Mouse (Mus musculus): ENCODE data around the gene Bcl11b. TPM values are rescaled to one million over a fixed set of nuclear protein-coding genes. Genes with fewer than 3 reads are reported as not detected.

Bcl11b gene
- polyA plus RNA-seq, 1 experiment from 2014 or later = 38.2 TPM

DNA sequence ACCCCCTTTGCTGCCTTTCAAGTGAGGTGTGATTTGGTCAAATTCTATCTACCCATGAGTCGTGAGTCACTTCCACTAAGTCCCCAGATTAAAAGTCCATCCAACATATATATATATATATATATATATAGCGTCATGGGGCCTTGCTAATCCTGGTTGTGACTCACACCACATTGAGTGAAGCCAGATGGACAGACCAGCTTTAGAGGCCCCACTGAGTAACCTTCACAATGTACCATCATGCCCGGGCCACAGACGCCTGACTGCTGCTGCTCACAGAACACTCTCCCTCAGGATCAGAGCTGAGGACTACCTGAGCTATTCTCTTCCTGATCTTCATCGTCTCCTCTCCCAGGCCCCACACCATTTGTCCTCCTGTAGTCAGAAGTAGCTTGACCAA, 115.4 kb downstream of the Bcl11b start:
- Histone ChIP-seq H3K4me2 (ENCODE audit: low read depth, low read length) (no peak overlapping the region), H3K27ac (ENCODE audit: low read depth, low read length) (no peak overlapping the region), H3K9me3 (ENCODE audit: control insufficient read depth, low read length) (no peaks in the 10 kb centered on the region), H3K9ac (replicated peaks; ENCODE audit: low read depth, low read length) (no peak overlapping the region), H3K27me3 (ENCODE audit: control insufficient read depth, insufficient read depth, low read length) (no peaks in the 10 kb centered on the region), H3K4me1 (ENCODE audit: control insufficient read depth, insufficient read depth, low read length) (no peaks in the 10 kb centered on the region), H3K36me3 (ENCODE audit: control insufficient read depth, insufficient read depth, low read length) (no peaks in the 10 kb centered on the region), H3K4me3 (ENCODE audit: low read depth, low read length) (no peak overlapping the region)
- ATAC-seq (ENCODE audit: low read depth) = no peak
- WGBS = 86% methylated on average over 5 of the region's 5 CpGs

DNA sequence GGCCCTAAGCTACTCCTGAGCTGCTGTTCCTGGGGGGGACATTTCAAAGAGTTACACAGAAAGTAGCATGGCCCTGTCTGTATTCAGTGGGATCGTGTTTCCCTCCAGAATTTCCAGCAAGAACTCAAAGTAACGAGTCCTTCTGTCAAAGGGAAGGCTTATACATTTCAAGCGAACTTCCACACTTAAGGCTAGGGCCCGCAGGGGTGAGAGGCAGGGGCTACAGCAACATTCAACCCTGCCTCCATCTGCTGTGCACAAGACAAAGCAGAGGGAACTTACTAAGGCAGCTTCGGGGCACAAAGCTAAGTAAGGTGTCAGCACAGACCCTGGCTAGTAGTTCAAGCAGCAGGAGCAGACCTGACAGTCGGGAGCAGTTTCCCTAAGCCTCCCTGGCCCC, 115.8 kb downstream of the Bcl11b start:
- Histone ChIP-seq H3K4me1 (ENCODE audit: control insufficient read depth, insufficient read depth, low read length) (no peaks in the 10 kb centered on the region), H3K36me3 (ENCODE audit: control insufficient read depth, insufficient read depth, low read length) (no peaks in the 10 kb centered on the region), H3K27me3 (ENCODE audit: control insufficient read depth, insufficient read depth, low read length) (no peaks in the 10 kb centered on the region), H3K4me3 (ENCODE audit: low read depth, low read length) (no peak overlapping the region), H3K9me3 (ENCODE audit: control insufficient read depth, low read length) (no peaks in the 10 kb centered on the region), H3K4me2 (ENCODE audit: low read depth, low read length) (no peak overlapping the region), H3K9ac (replicated peaks; ENCODE audit: low read depth, low read length) (no peak overlapping the region), H3K27ac (ENCODE audit: low read depth, low read length) (no peak overlapping the region)
- 74% methylated on average over 6 of the region's 6 CpGs for WGBS
- ATAC-seq (ENCODE audit: low read depth) = no peak

DNA sequence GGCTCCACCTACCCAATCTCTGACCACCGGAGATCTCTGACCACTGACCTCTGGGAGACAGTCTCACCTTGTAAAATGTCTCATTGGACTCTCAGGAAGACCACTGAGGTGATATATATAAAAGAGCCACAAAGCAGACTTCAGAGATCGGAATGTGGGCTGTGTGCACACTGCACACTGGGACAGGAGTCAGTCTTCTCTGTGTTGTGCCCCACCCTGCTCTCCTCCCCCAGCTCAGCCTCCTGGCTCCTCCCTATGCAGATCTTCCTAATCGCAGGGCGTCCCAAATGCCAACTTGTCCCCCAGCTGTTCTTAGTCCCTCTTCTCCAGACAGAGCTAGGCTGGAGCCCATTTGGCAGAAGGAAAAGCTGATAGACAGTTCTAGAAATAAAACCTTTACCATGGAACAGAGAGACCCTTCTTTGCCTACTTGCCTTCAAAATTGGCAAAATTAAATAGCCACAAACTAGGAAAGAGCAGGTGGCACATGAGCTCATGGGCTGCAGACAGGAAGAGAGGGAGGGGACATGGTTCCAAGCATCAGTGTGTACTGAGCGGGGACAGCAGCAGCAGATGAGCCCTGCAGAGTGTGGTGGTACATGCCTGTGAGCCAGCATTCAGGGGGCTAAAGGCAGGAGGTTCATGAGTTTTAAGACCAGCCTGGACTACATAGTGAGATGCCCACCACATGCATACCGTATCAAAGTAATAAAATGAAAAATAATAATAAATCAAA, 118.9 kb downstream of the Bcl11b start:
- Histone ChIP-seq H3K9me3 (ENCODE audit: control insufficient read depth, low read length) (no peaks in the 10 kb centered on the region), H3K4me2 (ENCODE audit: low read depth, low read length) (no peak overlapping the region), H3K4me3 (ENCODE audit: low read depth, low read length) (no peak overlapping the region), H3K9ac (replicated peaks; ENCODE audit: low read depth, low read length) (no peak overlapping the region), H3K4me1 (ENCODE audit: control insufficient read depth, insufficient read depth, low read length) (no peaks in the 10 kb centered on the region), H3K27ac (ENCODE audit: low read depth, low read length) (no peak overlapping the region), H3K27me3 (ENCODE audit: control insufficient read depth, insufficient read depth, low read length) (no peaks in the 10 kb centered on the region), H3K36me3 (ENCODE audit: control insufficient read depth, insufficient read depth, low read length) (no peaks in the 10 kb centered on the region)
- ATAC-seq (ENCODE audit: low read depth) = no peak
- WGBS = 73% methylated on average over 6 of the region's 6 CpGs

DNA sequence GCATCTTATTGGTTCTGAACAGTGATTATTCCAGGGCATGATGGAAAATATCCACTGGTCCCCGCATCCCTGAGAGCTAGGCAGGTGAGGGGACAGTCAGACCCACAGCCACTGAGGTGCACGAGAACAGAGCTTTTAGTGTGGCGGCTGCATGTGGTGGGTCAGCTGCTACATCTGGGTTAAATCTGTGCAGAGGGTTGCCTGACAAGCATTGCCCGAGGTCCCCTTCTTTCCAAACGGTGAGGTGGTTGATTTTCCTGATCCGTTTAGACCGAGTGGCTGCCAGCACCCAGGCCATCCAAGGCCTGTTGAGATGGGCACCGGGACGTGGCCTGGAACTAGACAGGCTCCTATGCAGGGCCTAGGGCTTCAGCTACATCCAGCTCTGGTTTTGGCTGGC, 121.7 kb downstream of the Bcl11b start:
- 90% methylated on average over 9 of the region's 9 CpGs for WGBS
- H3K4me1 ChIP-seq (ENCODE audit: control insufficient read depth, insufficient read depth, low read length) = no peaks in the 10 kb centered on the region
- no peaks in the 10 kb centered on the region for H3K27me3 ChIP-seq (ENCODE audit: control insufficient read depth, insufficient read depth, low read length)
- no peak overlapping the region for H3K27ac ChIP-seq (ENCODE audit: low read depth, low read length)
- H3K4me3 ChIP-seq (ENCODE audit: low read depth, low read length) = no peak overlapping the region
- no peak for ATAC-seq (ENCODE audit: low read depth)
- no peak overlapping the region for H3K4me2 ChIP-seq (ENCODE audit: low read depth, low read length)
- no peak overlapping the region for H3K9ac ChIP-seq (replicated peaks; ENCODE audit: low read depth, low read length)
- no peaks in the 10 kb centered on the region for H3K36me3 ChIP-seq (ENCODE audit: control insufficient read depth, insufficient read depth, low read length)
- H3K9me3 ChIP-seq (ENCODE audit: control insufficient read depth, low read length) = no peaks in the 10 kb centered on the region

DNA sequence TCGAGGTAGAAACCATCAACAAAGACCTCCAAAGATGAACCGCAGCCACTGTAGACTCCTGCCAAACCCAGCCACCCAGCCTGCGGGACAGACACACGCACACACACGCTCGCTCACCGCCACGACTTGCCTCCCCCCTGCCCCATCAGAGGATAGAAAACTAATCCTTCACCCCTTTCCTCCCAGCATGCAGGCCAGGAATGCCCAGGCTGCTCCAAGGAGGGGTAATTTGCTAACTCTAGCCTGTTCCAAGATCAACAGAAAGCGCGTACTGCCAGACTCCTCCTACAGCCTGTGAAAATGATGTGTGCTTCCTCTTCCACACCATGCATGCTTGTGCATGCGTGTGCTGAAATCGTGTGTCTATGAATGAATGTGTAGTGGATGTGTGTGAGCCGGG, 122.7 kb downstream of the Bcl11b start:
- H3K4me2 ChIP-seq (ENCODE audit: low read depth, low read length) = no peak overlapping the region
- H3K27ac ChIP-seq (ENCODE audit: low read depth, low read length) = no peak overlapping the region
- H3K36me3 ChIP-seq (ENCODE audit: control insufficient read depth, insufficient read depth, low read length) = no peaks in the 10 kb centered on the region
- H3K9me3 ChIP-seq (ENCODE audit: control insufficient read depth, low read length) = no peaks in the 10 kb centered on the region
- no peak for ATAC-seq (ENCODE audit: low read depth)
- no peak overlapping the region for H3K9ac ChIP-seq (replicated peaks; ENCODE audit: low read depth, low read length)
- 85% methylated on average over 13 of the region's 13 CpGs for WGBS
- no peaks in the 10 kb centered on the region for H3K27me3 ChIP-seq (ENCODE audit: control insufficient read depth, insufficient read depth, low read length)
- H3K4me3 ChIP-seq (ENCODE audit: low read depth, low read length) = no peak overlapping the region
- H3K4me1 ChIP-seq (ENCODE audit: control insufficient read depth, insufficient read depth, low read length) = no peaks in the 10 kb centered on the region

DNA sequence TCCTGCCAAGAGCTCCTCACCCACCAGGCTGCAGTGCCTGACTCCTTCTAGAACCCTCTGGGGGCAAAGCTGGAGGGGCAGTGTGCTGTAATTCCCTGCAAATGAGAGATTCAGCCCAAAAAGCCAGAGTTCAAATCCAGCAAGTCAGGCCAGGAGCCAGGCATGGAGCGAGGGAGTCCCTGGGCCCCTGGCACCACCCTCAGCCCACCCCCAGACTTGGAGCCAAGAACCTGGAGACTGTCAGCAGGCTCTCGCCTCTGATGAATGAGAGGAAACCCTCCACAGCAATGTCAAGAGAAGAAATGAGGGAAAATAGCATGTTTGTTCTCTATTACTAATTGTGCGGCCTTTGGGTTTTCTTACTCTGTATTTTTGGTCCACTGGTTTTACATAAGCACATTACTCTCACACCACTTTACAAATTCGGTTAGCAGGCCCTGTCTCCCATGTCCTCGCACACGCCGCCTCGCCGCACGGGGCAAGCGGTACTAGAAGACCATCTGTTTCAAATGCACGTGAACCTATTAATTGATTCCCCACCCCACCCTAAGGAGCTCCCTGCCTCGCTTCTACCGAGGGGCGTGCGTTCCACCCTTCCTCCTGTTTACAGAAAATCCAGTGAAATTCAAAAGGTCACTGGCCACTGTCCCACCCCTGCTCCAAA, 124.2 kb downstream of the Bcl11b start:
- Histone ChIP-seq H3K9me3 (ENCODE audit: control insufficient read depth, low read length) (no peaks in the 10 kb centered on the region), H3K27me3 (ENCODE audit: control insufficient read depth, insufficient read depth, low read length) (no peaks in the 10 kb centered on the region), H3K4me2 (ENCODE audit: low read depth, low read length) (no peak overlapping the region), H3K4me3 (ENCODE audit: low read depth, low read length) (no peak overlapping the region), H3K27ac (ENCODE audit: low read depth, low read length) (no peak overlapping the region), H3K9ac (replicated peaks; ENCODE audit: low read depth, low read length) (no peak overlapping the region), H3K4me1 (ENCODE audit: control insufficient read depth, insufficient read depth, low read length) (no peaks in the 10 kb centered on the region), H3K36me3 (ENCODE audit: control insufficient read depth, insufficient read depth, low read length) (no peaks in the 10 kb centered on the region)
- ATAC-seq (ENCODE audit: low read depth) = no peak
- WGBS = 74% methylated on average over 16 of the region's 16 CpGs

DNA sequence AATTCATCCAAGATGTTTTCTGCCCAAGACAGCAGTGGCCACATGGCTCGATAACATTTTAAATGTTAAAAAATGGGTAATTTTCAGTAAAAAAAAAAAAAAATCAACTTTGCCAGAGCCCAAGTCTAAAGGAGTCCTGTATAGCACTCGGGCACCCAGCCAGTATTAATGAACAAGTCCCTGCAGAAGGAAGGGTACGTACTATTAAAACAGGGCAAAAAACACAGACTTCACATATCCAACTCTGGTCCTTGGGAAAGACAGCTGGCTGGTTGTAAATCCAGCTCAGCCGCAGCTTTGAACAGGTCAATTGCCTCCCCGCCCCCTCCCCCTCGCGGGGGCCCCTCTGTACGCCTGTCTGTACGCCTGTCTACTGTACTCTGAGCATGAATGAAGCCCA, 127.2 kb downstream of the Bcl11b start:
- H3K27me3 ChIP-seq (ENCODE audit: control insufficient read depth, insufficient read depth, low read length) = no peaks in the 10 kb centered on the region
- no peak overlapping the region for H3K27ac ChIP-seq (ENCODE audit: low read depth, low read length)
- no peak overlapping the region for H3K4me3 ChIP-seq (ENCODE audit: low read depth, low read length)
- 57% methylated on average over 9 of the region's 9 CpGs for WGBS
- H3K36me3 ChIP-seq (ENCODE audit: control insufficient read depth, insufficient read depth, low read length) = no peaks in the 10 kb centered on the region
- no peak overlapping the region for H3K4me2 ChIP-seq (ENCODE audit: low read depth, low read length)
- H3K4me1 ChIP-seq (ENCODE audit: control insufficient read depth, insufficient read depth, low read length) = no peaks in the 10 kb centered on the region
- H3K9me3 ChIP-seq (ENCODE audit: control insufficient read depth, low read length) = no peaks in the 10 kb centered on the region
- no peak for ATAC-seq (ENCODE audit: low read depth)
- no peak overlapping the region for H3K9ac ChIP-seq (replicated peaks; ENCODE audit: low read depth, low read length)

DNA sequence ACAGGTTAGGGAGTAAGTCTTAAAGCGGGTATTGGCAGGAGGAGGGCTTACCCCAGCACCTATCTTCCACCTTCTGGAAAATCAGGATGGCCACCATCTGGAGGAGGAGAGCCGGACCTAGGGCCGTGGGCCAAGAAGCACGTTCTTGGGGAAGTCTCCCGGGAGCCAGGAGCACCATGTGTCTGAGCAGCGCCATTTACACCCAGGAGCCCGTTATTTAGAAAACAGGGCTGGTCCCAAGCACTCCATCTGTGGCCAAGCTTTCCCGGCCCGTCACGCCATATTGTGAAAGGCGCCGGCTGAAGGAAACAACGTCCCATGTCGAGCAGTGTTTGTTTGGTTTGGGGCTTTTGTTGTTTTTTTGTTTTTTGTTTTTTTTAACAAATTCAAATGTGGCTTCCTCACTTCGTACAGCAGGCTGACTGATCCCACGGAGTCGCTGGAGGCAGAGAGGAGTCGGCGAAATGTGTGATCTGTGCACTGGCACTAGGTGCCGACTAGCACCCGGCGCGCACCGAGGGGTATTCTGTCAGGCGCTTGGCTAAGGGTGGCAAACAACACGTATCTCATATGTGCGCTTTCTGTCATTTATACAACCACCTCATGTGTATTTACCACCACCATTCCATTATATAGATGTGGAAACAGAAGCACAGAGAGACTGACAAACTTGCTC, 128.8 kb downstream of the Bcl11b start:
- ATAC-seq (ENCODE audit: low read depth) = no peak
- H3K4me2 ChIP-seq (ENCODE audit: low read depth, low read length) = no peak overlapping the region
- WGBS = 81% methylated on average over 27 of the region's 27 CpGs

DNA sequence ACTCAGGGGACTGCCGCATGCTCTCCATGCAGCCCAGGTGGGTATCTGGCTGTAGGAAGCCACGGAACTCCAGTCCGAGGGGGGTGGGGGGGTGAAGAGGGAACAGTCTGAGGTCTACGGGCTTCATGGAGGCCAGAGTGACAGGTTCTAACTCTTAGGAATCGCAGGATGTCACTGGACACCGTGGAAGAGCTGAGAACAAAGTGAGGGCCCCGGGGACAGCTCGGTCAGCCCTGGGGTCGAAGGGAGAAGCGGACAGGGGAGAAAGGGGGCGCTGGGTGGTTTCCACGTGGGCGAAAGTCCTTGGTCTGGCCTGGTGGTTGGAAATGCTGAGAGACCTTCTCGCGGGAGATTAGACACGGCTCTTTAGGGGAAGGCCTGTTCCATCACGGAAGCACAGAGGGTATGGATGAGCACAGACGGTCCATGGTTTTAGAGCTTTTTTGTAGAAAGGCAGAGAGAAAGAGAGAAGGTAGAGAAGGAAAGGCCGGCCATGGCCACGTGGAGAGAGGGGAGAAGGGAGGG, 133.8 kb downstream of the Bcl11b start:
- H3K4me1 ChIP-seq (ENCODE audit: control insufficient read depth, insufficient read depth, low read length) = no peaks in the 10 kb centered on the region
- H3K4me2 ChIP-seq (ENCODE audit: low read depth, low read length) = no peak overlapping the region
- no peak overlapping the region for H3K27ac ChIP-seq (ENCODE audit: low read depth, low read length)
- H3K9ac ChIP-seq (replicated peaks; ENCODE audit: low read depth, low read length) = no peak overlapping the region
- no peaks in the 10 kb centered on the region for H3K36me3 ChIP-seq (ENCODE audit: control insufficient read depth, insufficient read depth, low read length)
- no peaks in the 10 kb centered on the region for H3K27me3 ChIP-seq (ENCODE audit: control insufficient read depth, insufficient read depth, low read length)
- WGBS = 85% methylated on average over 20 of the region's 20 CpGs
- H3K9me3 ChIP-seq (ENCODE audit: control insufficient read depth, low read length) = no peaks in the 10 kb centered on the region
- no peak overlapping the region for H3K4me3 ChIP-seq (ENCODE audit: low read depth, low read length)
- no peak for ATAC-seq (ENCODE audit: low read depth)

More for the DNA sequence above, 128.8 kb downstream of the Bcl11b start:
- no peak overlapping the region for H3K9ac ChIP-seq (replicated peaks; ENCODE audit: low read depth, low read length)
- H3K27me3 ChIP-seq (ENCODE audit: control insufficient read depth, insufficient read depth, low read length) = no peaks in the 10 kb centered on the region
- H3K4me1 ChIP-seq (ENCODE audit: control insufficient read depth, insufficient read depth, low read length) = no peaks in the 10 kb centered on the region
- no peak overlapping the region for H3K4me3 ChIP-seq (ENCODE audit: low read depth, low read length)
- no peaks in the 10 kb centered on the region for H3K9me3 ChIP-seq (ENCODE audit: control insufficient read depth, low read length)
- H3K36me3 ChIP-seq (ENCODE audit: control insufficient read depth, insufficient read depth, low read length) = no peaks in the 10 kb centered on the region
- H3K27ac ChIP-seq (ENCODE audit: low read depth, low read length) = no peak overlapping the region
